In genomic region chr12:112418636-112419035, GRCm38 (mm10) we compare ENCODE assay signal across 14 mouse cellular contexts.
"Had no signal": no experiment of that assay in that cellular context is flagged by ENCODE, and none has a peak within 500 bp of the region (broad histone marks: within the 10 kb centered on the region; RNA-seq: fewer than 3 reads in every experiment).

No protein-coding gene starts in this region.

- DNase-seq: gastrocnemius, adult 2 months; gastrocnemius, postnatal 10 days; gastrocnemius, postnatal 25 days; heart, adult 18-20 months; heart, postnatal 10 days; heart, postnatal 4 days; kidney, adult 18-20 months; kidney, adult 8-10 months; kidney, postnatal 10 days; kidney, postnatal 25 days; kidney, postnatal 4 days; layer of hippocampus, adult 9-11 months; layer of hippocampus, postnatal 36 days; left cerebral cortex, postnatal 4 days had no signal
